In genomic region chr9:87412894-87413293, GRCm38 (mm10) we compare ENCODE assay signal across 21 mouse cellular contexts.
DNase-seq lines count a peak whose midpoint lies in the region; ATAC-seq and TF ChIP-seq lines count a peak whose summit lies in the region.
"Had no signal": no experiment of that assay in that cellular context is flagged by ENCODE, and none has a peak within 500 bp of the region (broad histone marks: within the 10 kb centered on the region; RNA-seq: fewer than 3 reads in every experiment).

No protein-coding gene starts in this region.

- DNase-seq in heart, postnatal 36 days = no peak
- DNase-seq in lung, postnatal 14 days = no peak
- DNase-seq in brain, embryonic 14.5 days (ENCODE audit: low read depth) = peak; percentile 18
- DNase-seq in limb, embryonic 11.5 days (ENCODE audit: low spot score) = peak; percentile 27
- DNase-seq in thymus, adult 2 months = no peak
- DNase-seq: adrenal gland, postnatal 14 days; cerebellum, adult 18-20 months; cerebellum, adult 9-11 months; cerebellum, postnatal 36 days; gastrocnemius, adult 2 months; gastrocnemius, postnatal 25 days had no signal

- H3K9ac ChIP-seq in heart, embryonic 13.5 days = no peak overlapping the region
- no peak overlapping the region for H3K9ac ChIP-seq in lung, embryonic 15.5 days
- H3K9ac ChIP-seq in limb, embryonic 11.5 days (ENCODE audit: low read length) = no peak overlapping the region
- H3K9ac ChIP-seq: embryonic facial prominence, embryonic 13.5 days; forebrain, embryonic 12.5 days; hindbrain, embryonic 15.5 days had no signal

- no peak overlapping the region for H3K27ac ChIP-seq in heart, embryonic 13.5 days (replicated peaks)
- no peak overlapping the region for H3K27ac ChIP-seq in lung, embryonic 15.5 days
- H3K27ac ChIP-seq in limb, embryonic 11.5 days (replicated peaks; ENCODE audit: low read depth, low read length) = no peak overlapping the region
- H3K27ac ChIP-seq in thymus, adult 2 months (ENCODE audit: control insufficient read depth, insufficient read depth, low read length) = no peak overlapping the region
- H3K27ac ChIP-seq: embryonic facial prominence, embryonic 13.5 days; forebrain, embryonic 12.5 days; gastrocnemius, adult 2 months; hindbrain, embryonic 10.5 days; hindbrain, embryonic 15.5 days had no signal

- 24% methylated on average over 9 of the region's 9 CpGs for WGBS in heart, embryonic 13.5 days
- WGBS in lung, embryonic 15.5 days = 28% methylated on average over 9 of the region's 9 CpGs
- 33% methylated on average over 9 of the region's 9 CpGs for WGBS in limb, embryonic 11.5 days
- 70% methylated on average over 9 of the region's 9 CpGs for WGBS in thymus, adult 2 months

- peak overlapping the region; percentile 44; the same call in 1 of the 2 replicates for H3K4me2 ChIP-seq in heart, embryonic 13.5 days
- no peak overlapping the region for H3K4me2 ChIP-seq in lung, embryonic 15.5 days
- H3K4me2 ChIP-seq in limb, embryonic 11.5 days (ENCODE audit: low read depth, severe bottlenecking) = no peak overlapping the region
- H3K4me2 ChIP-seq: embryonic facial prominence, embryonic 13.5 days; forebrain, embryonic 12.5 days; hindbrain, embryonic 15.5 days had no signal

- H3K9me3 ChIP-seq in heart, embryonic 13.5 days = no peaks in the 10 kb centered on the region
- H3K9me3 ChIP-seq in lung, embryonic 15.5 days = no peaks in the 10 kb centered on the region
- no peaks in the 10 kb centered on the region for H3K9me3 ChIP-seq in limb, embryonic 11.5 days (ENCODE audit: control insufficient read depth, low read length)
- H3K9me3 ChIP-seq: embryonic facial prominence, embryonic 13.5 days; forebrain, embryonic 12.5 days; hindbrain, embryonic 10.5 days; hindbrain, embryonic 15.5 days had no signal

- no peak for TF ChIP-seq CTCF in brain, embryonic 14.5 days (IDR thresholded peaks at IDR 0.05; ENCODE audit: borderline replicate concordance, extremely low read depth, insufficient read depth, insufficient read length)
- TF ChIP-seq CTCF in thymus, adult 2 months (IDR thresholded peaks at IDR 0.05; ENCODE audit: borderline replicate concordance, control insufficient read depth, extremely low read depth, insufficient read depth, low read length, poor library complexity) = no peak

- H3K27me3 ChIP-seq in heart, embryonic 13.5 days (replicated peaks) = peaks cover 12% of the 10 kb centered on the region
- H3K27me3 ChIP-seq in lung, embryonic 15.5 days = no peaks in the 10 kb centered on the region
- H3K27me3 ChIP-seq in limb, embryonic 11.5 days (ENCODE audit: control insufficient read depth, insufficient read depth, low read length) = peaks cover 23% of the 10 kb centered on the region; the same call in 1 of the 2 replicates
- H3K27me3 ChIP-seq in thymus, adult 2 months (ENCODE audit: control insufficient read depth, insufficient read depth, low read length) = no peaks in the 10 kb centered on the region
- H3K27me3 ChIP-seq: CH12.LX; forebrain, embryonic 12.5 days; hindbrain, embryonic 15.5 days had no signal

- ATAC-seq in heart, embryonic 13.5 days (ENCODE audit: extremely low read depth, insufficient number of reproducible peaks, low FRiP score, low TSS enrichment) = no peak
- ATAC-seq in lung, embryonic 15.5 days (ENCODE audit: borderline replicate concordance, extremely low read depth, low FRiP score, low TSS enrichment) = peak; percentile 52; the same call in 1 of the 2 replicates
- ATAC-seq in limb, embryonic 11.5 days (ENCODE audit: insufficient number of reproducible peaks, low FRiP score, low TSS enrichment, low read depth) = no peak
- ATAC-seq: activated CD4-positive, CD25-positive, alpha-beta regulatory T cell, adult 4 months; inflammation-experienced regulatory T-cells, adult 6 months; Patski had no signal

- TF ChIP-seq POLR2A in brain, embryonic 14.5 days (IDR thresholded peaks at IDR 0.05; ENCODE audit: borderline replicate concordance, extremely low read depth, insufficient read depth, insufficient read length, poor library complexity, severe bottlenecking) = no peak
- TF ChIP-seq POLR2A in thymus, adult 2 months (IDR thresholded peaks at IDR 0.05; ENCODE audit: control insufficient read depth, extremely low read depth, insufficient read depth, low read length, poor library complexity) = no peak

- intact Hi-C loops in heart, postnatal 36 days (cut with DNase I) = loop anchor here (10.0 kb wide), 1 partner anchor 652 kb away; no protein-coding TSS in a partner anchor

- H3K36me3 ChIP-seq in heart, embryonic 13.5 days = no peaks in the 10 kb centered on the region
- H3K36me3 ChIP-seq in lung, embryonic 15.5 days = no peaks in the 10 kb centered on the region
- no peaks in the 10 kb centered on the region for H3K36me3 ChIP-seq in limb, embryonic 11.5 days (ENCODE audit: control insufficient read depth, insufficient read depth, low read length)
- H3K36me3 ChIP-seq in thymus, adult 2 months (ENCODE audit: control insufficient read depth, insufficient read depth, low read length) = no peaks in the 10 kb centered on the region
- H3K36me3 ChIP-seq: embryonic facial prominence, embryonic 13.5 days; forebrain, embryonic 12.5 days; hindbrain, embryonic 10.5 days; hindbrain, embryonic 15.5 days had no signal

- peaks cover 5% of the 10 kb centered on the region; the same call in 1 of the 2 replicates for H3K4me1 ChIP-seq in heart, embryonic 13.5 days
- no peaks in the 10 kb centered on the region for H3K4me1 ChIP-seq in lung, embryonic 15.5 days
- peaks cover 21% of the 10 kb centered on the region for H3K4me1 ChIP-seq in limb, embryonic 11.5 days (ENCODE audit: control insufficient read depth, insufficient read depth, low read length)
- H3K4me1 ChIP-seq in thymus, adult 2 months (replicated peaks; ENCODE audit: control insufficient read depth, insufficient read depth, low read length) = no peaks in the 10 kb centered on the region
- H3K4me1 ChIP-seq: forebrain, embryonic 12.5 days; hindbrain, embryonic 10.5 days; hindbrain, embryonic 15.5 days had no signal

- no peak overlapping the region for H3K4me3 ChIP-seq in heart, embryonic 13.5 days
- no peak overlapping the region for H3K4me3 ChIP-seq in lung, embryonic 15.5 days
- H3K4me3 ChIP-seq in limb, embryonic 11.5 days (ENCODE audit: low read depth, low read length) = no peak overlapping the region
- H3K4me3 ChIP-seq in thymus, adult 2 months (ENCODE audit: control insufficient read depth, insufficient read depth, low read length) = no peak overlapping the region
- H3K4me3 ChIP-seq: embryonic facial prominence, embryonic 13.5 days; forebrain, embryonic 12.5 days; gastrocnemius, adult 2 months; hindbrain, embryonic 10.5 days; hindbrain, embryonic 15.5 days had no signal

Comparison
In these comparisons a context has a peak if more than half of its experiments do, and no peak if none do; other contexts are left out.
1. DNase-seq: peak in brain, embryonic 14.5 days (single experiment) and limb, embryonic 11.5 days (single experiment); none in heart, postnatal 36 days (0 of 2), lung, postnatal 14 days (single experiment) and thymus, adult 2 months (single experiment).